Mouse (Mus musculus): ENCODE results near the gene Itga4.

Itga4 gene

GRCm38 (mm10) chr2:79265665-79266064 lies 10.4 kb downstream of the Itga4 start:
- in situ Hi-C loops (cut with MboI, MseI), result no loop called here

- in situ Hi-C loops (cut with MboI, MseI), result no loop called here
These were observed 11.3 kb downstream of the Itga4 start for GRCm38 (mm10) chr2:79266480-79266879.

- in situ Hi-C loops (cut with MboI, MseI), result no loop called here
These were observed 12.0 kb downstream of the Itga4 start for GRCm38 (mm10) chr2:79267181-79267580.

- in situ Hi-C loops (cut with MboI, MseI), result no loop called here
These were observed 13.6 kb downstream of the Itga4 start for GRCm38 (mm10) chr2:79268863-79269262.

- in situ Hi-C loops (cut with MboI, MseI), result loop anchor here (10.0 kb wide), 1 partner anchor 1355 kb away; no protein-coding TSS in a partner anchor
These were observed 14.9 kb downstream of the Itga4 start for GRCm38 (mm10) chr2:79270034-79270535.

GRCm38 (mm10) chr2:79271838-79272237 lies 16.6 kb downstream of the Itga4 start:
- in situ Hi-C loops (cut with MboI, MseI), result loop anchor here (10.0 kb wide), 1 partner anchor 1357 kb away; no protein-coding TSS in a partner anchor

- in situ Hi-C loops (cut with MboI, MseI), result loop anchor here (5.0 to 10.0 kb wide), 2 partner anchors 44 to 1364 kb away; no protein-coding TSS in a partner anchor
These were observed 23.4 kb downstream of the Itga4 start for GRCm38 (mm10) chr2:79278581-79278980.

- in situ Hi-C loops (cut with MboI, MseI), result no loop called here
These were observed 29.0 kb downstream of the Itga4 start for GRCm38 (mm10) chr2:79284206-79284605.

GRCm38 (mm10) chr2:79290149-79290548 lies 34.9 kb downstream of the Itga4 start:
- in situ Hi-C loops (cut with MboI, MseI), result loop anchor here (10.0 kb wide), 1 partner anchor 1245 kb away; no protein-coding TSS in a partner anchor

GRCm38 (mm10) chr2:79291922-79292321 lies 36.7 kb downstream of the Itga4 start:
- in situ Hi-C loops (cut with MboI, MseI), result loop anchor here (10.0 kb wide), 1 partner anchor 1247 kb away; no protein-coding TSS in a partner anchor

GRCm38 (mm10) chr2:79292431-79292830 lies 37.2 kb downstream of the Itga4 start:
- in situ Hi-C loops (cut with MboI, MseI), result loop anchor here (10.0 kb wide), 1 partner anchor 1248 kb away; no protein-coding TSS in a partner anchor

- in situ Hi-C loops (cut with MboI, MseI), result loop anchor here (10.0 kb wide), 1 partner anchor 1368 kb away; no protein-coding TSS in a partner anchor
These were observed 47.2 kb downstream of the Itga4 start for GRCm38 (mm10) chr2:79302398-79302797.

GRCm38 (mm10) chr2:79307549-79307948 lies 52.3 kb downstream of the Itga4 start:
- in situ Hi-C loops (cut with MboI, MseI), result loop anchor here (10.0 kb wide), 1 partner anchor 1373 kb away; no protein-coding TSS in a partner anchor

GRCm38 (mm10) chr2:79309454-79310118 lies 54.4 kb downstream of the Itga4 start:
- in situ Hi-C loops (cut with MboI, MseI), result loop anchor here (10.0 kb wide), 2 partner anchors 1205 to 1375 kb away; no protein-coding TSS in a partner anchor

GRCm38 (mm10) chr2:79312499-79312898 lies 57.3 kb downstream of the Itga4 start:
- in situ Hi-C loops (cut with MboI, MseI), result loop anchor here (10.0 kb wide), 1 partner anchor 1202 kb away; no protein-coding TSS in a partner anchor

GRCm38 (mm10) chr2:79315108-79315507 lies 59.9 kb downstream of the Itga4 start:
- in situ Hi-C loops (cut with MboI, MseI), result loop anchor here (10.0 kb wide), 1 partner anchor 1200 kb away; no protein-coding TSS in a partner anchor

GRCm38 (mm10) chr2:79316182-79316880 lies 61.1 kb downstream of the Itga4 start:
- in situ Hi-C loops (cut with MboI, MseI), result loop anchor here (10.0 kb wide), 1 partner anchor 1198 kb away; no protein-coding TSS in a partner anchor

- in situ Hi-C loops (cut with MboI, MseI), result no loop called here
These were observed 72.9 kb downstream of the Itga4 start for GRCm38 (mm10) chr2:79328079-79328478.

GRCm38 (mm10) chr2:79334661-79335060 lies 79.4 kb downstream of the Itga4 start:
- in situ Hi-C loops (cut with MboI, MseI), result no loop called here

- in situ Hi-C loops (cut with MboI, MseI), result no loop called here
These were observed 80.9 kb downstream of the Itga4 start for GRCm38 (mm10) chr2:79336141-79336540.

- in situ Hi-C loops (cut with MboI, MseI), result no loop called here
These were observed 83.8 kb downstream of the Itga4 start for GRCm38 (mm10) chr2:79339003-79339402.

GRCm38 (mm10) chr2:79343115-79343514 lies 87.9 kb downstream of the Itga4 start:
- in situ Hi-C loops (cut with MboI, MseI), result no loop called here
